Mouse (Mus musculus) gastrocnemius, postnatal 10 days (tissue): Measurements from ENCODE around the gene Mfsd1. TPM values are rescaled to one million over a fixed set of nuclear protein-coding genes. Genes with fewer than 3 reads are reported as not detected.

Experiments
- DNase-seq: peaks from one replicate; pipeline ENCODE4 v3.0.0; 2021; ENCODE audit warnings: mixed read lengths
- total RNA-seq, 2 experiments: library from RNA; stranded (reverse); gene quantifications; 2 replicates each; pipeline ENCODE4 v1.2.3; 2021

The Mfsd1 gene
- total RNA-seq, 2 experiments from 2014 or later, result 24.3 to 27.5 TPM

GRCm38 (mm10) chr3:67618222-67618621, 35.7 kb downstream of the Mfsd1 start:
- DNase-seq, result no peak

GRCm38 (mm10) chr3:67624629-67625028, 42.1 kb downstream of the Mfsd1 start:
- no peak for DNase-seq

GRCm38 (mm10) chr3:67643135-67643534, 60.6 kb downstream of the Mfsd1 start:
- no peak for DNase-seq

GRCm38 (mm10) chr3:67645640-67646466, 63.3 kb downstream of the Mfsd1 start:
- no peak for DNase-seq

Other genes starting within 250 kb of the Mfsd1 start
- 100 to 1,000 TPM; 466 to 536 TPM for gene Mlf1, start 208.6 kb upstream of the Mfsd1 start, total RNA-seq
- not detected for gene Gm17402, start 207.6 kb upstream of the Mfsd1 start, total RNA-seq
- gene Gfm1, start 152.6 kb upstream of the Mfsd1 start, total RNA-seq, result 10 to 100 TPM; 66.5 to 77.5 TPM
- gene Lxn, start 118.8 kb upstream of the Mfsd1 start, total RNA-seq, result 10 to 100 TPM; 13.9 to 15.0 TPM
- 1 to 10 TPM; 3.2 to 3.3 TPM for gene Rarres1, start 67.2 kb upstream of the Mfsd1 start, total RNA-seq